33 mouse cellular contexts compared by ENCODE assay signal in genomic region chr11:33903494-33903893, GRCm38 (mm10). TPM values are rescaled to one million over a fixed set of nuclear protein-coding genes. Genes with fewer than 3 reads are reported as not detected.
"Had no signal": no experiment of that assay in that cellular context is flagged by ENCODE, and none has a peak within 500 bp of the region (broad histone marks: within the 10 kb centered on the region; RNA-seq: fewer than 3 reads in every experiment).

No protein-coding gene starts in this region.

- H3K9ac ChIP-seq: limb, embryonic 12.5 days; limb, embryonic 13.5 days; limb, embryonic 15.5 days; liver, embryonic 12.5 days; liver, embryonic 13.5 days; liver, embryonic 14.5 days; liver, embryonic 15.5 days; liver, postnatal 0 days; lung, embryonic 14.5 days; lung, embryonic 15.5 days; midbrain, embryonic 12.5 days; midbrain, embryonic 13.5 days; midbrain, embryonic 15.5 days; neural tube, embryonic 12.5 days had no signal

- H3K9me3 ChIP-seq: limb, embryonic 10.5 days; limb, embryonic 15.5 days; liver, embryonic 12.5 days; liver, embryonic 13.5 days; liver, embryonic 15.5 days; lung, embryonic 15.5 days; midbrain, embryonic 10.5 days; midbrain, embryonic 12.5 days; midbrain, embryonic 13.5 days; midbrain, embryonic 15.5 days; neural tube, embryonic 12.5 days had no signal

- DNase-seq: left cerebral cortex, postnatal 4 days; liver; liver, embryonic 13.5 days; liver, postnatal 0 days; lung, adult 18-20 months; lung, adult 2 months; lung, embryonic 14.5 days; lung, postnatal 10 days; lung, postnatal 14 days; lung, postnatal 36 days; lung, postnatal 4 days; midbrain, embryonic 14.5 days had no signal

- H3K36me3 ChIP-seq: limb, embryonic 10.5 days; limb, embryonic 12.5 days; limb, embryonic 13.5 days; limb, embryonic 15.5 days; liver, embryonic 12.5 days; liver, embryonic 13.5 days; liver, embryonic 15.5 days; lung, embryonic 15.5 days; midbrain, embryonic 10.5 days; midbrain, embryonic 12.5 days; midbrain, embryonic 13.5 days; midbrain, embryonic 15.5 days; neural tube, embryonic 12.5 days had no signal

- H3K27ac ChIP-seq: limb, embryonic 10.5 days; limb, embryonic 12.5 days; limb, embryonic 13.5 days; limb, embryonic 15.5 days; liver, embryonic 12.5 days; liver, embryonic 13.5 days; liver, embryonic 14.5 days; liver, embryonic 15.5 days; lung, embryonic 15.5 days; macrophage; midbrain, embryonic 10.5 days; midbrain, embryonic 12.5 days; midbrain, embryonic 13.5 days; midbrain, embryonic 15.5 days; neural tube, embryonic 12.5 days had no signal

- H3K27me3 ChIP-seq: limb, embryonic 12.5 days; limb, embryonic 13.5 days; limb, embryonic 15.5 days; liver, embryonic 12.5 days; liver, embryonic 13.5 days; liver, embryonic 15.5 days; lung, embryonic 15.5 days; megakaryocyte, embryonic 14.5 days; midbrain, embryonic 12.5 days; midbrain, embryonic 13.5 days; midbrain, embryonic 15.5 days; neural tube, embryonic 12.5 days had no signal

- H3K4me1 ChIP-seq: limb, embryonic 10.5 days; limb, embryonic 12.5 days; limb, embryonic 13.5 days; limb, embryonic 15.5 days; liver, embryonic 12.5 days; liver, embryonic 13.5 days; liver, embryonic 15.5 days; lung, embryonic 15.5 days; megakaryocyte, embryonic 14.5 days; midbrain, embryonic 12.5 days; midbrain, embryonic 15.5 days; neural tube, embryonic 12.5 days had no signal

- H3K4me3 ChIP-seq: limb, embryonic 10.5 days; limb, embryonic 12.5 days; limb, embryonic 13.5 days; limb, embryonic 15.5 days; liver, embryonic 12.5 days; liver, embryonic 13.5 days; liver, embryonic 15.5 days; lung, embryonic 15.5 days; megakaryocyte, embryonic 14.5 days; midbrain, embryonic 10.5 days; midbrain, embryonic 12.5 days; midbrain, embryonic 13.5 days; midbrain, embryonic 15.5 days; myocyte; neural tube, embryonic 12.5 days had no signal

RNA-seq across cellular contexts. Expression of gene Kcnmb1, which starts 59.3 kb away (rescaled TPM):
- total RNA-seq: liver, adult 2 months; megakaryocyte progenitor cell, adult 5-6 weeks; megakaryocyte, adult 5-6 weeks; megakaryocyte-erythroid progenitor cell, adult 5-6 weeks; monocyte, adult 5-6 weeks had no signal
- polyA plus RNA-seq: liver, embryonic 15.5 days; macrophage had no signal
